Mouse (Mus musculus): ENCODE measurements at regions not wholly inside any gene's neighbourhood (a gene's known extent, or its start where the extent isn't known, plus 50 kb on each side); places are given as distances from the start of the nearest gene placed in this dataset.

DNA sequence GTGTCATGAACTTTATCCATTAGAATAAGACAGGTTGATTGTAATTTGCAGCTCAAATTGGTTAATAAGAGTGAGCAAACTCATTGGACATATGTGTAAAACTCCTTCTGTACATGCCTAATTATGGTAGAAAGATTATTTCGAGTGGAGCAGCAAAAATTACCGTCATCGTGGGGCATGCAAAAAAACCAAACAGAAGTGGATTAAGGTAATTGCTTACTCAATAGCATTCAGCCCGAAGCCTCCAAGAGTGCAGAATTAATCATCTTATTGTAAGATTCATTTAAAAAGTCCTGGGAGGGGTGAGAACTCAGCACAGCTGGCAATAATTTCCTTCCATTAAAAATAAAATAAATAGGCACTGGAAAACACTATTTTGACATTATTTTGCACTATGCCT is 662.2 kb downstream of the Kcnj2 start:
- TF ChIP-seq POLR2A (IDR thresholded peaks at IDR 0.05; ENCODE audit: insufficient read length, low read depth) (no peak), MYOG (IDR thresholded peaks at IDR 0.05; ENCODE audit: control insufficient read depth in 1 of 3, insufficient read depth in 1 of 3, insufficient read length in 2 of 3, low read depth in 2 of 3) (no peak), E2F4 (IDR thresholded peaks at IDR 0.05; ENCODE audit: insufficient read depth) (no peak), SRF (IDR thresholded peaks at IDR 0.05; ENCODE audit: control insufficient read depth, insufficient read length, low read depth) (no peak), USF1 (IDR thresholded peaks at IDR 0.05; ENCODE audit: low read depth) (no peak), TCF12 (IDR thresholded peaks at IDR 0.05; ENCODE audit: insufficient read depth, poor library complexity, severe bottlenecking) (no peak), CEBPB (IDR thresholded peaks at IDR 0.05; ENCODE audit: insufficient read depth, poor library complexity, severe bottlenecking) (no peak), MAX (IDR thresholded peaks at IDR 0.05; ENCODE audit: low read depth) (no peak)
